Mouse (Mus musculus): ENCODE measurements around the gene Avpi1.
A peak's percentile ranks its signal among the peaks of the same experiment; 100 is the strongest.

Avpi1 gene

GRCm38 (mm10) chr19:42128787-42129508 lies at the start of gene Avpi1:
TSS of gene Avpi1 (minus strand) at chr19:42129059.
- DNase-seq (ENCODE audit: low spot score) = peak; percentile 99

- no peak for DNase-seq (ENCODE audit: low spot score)
Observed at GRCm38 (mm10) chr19:42177461-42177860, 48.6 kb upstream of the Avpi1 start.

GRCm38 (mm10) chr19:42176841-42177240 lies 48.0 kb upstream of the Avpi1 start:
- no peak for DNase-seq (ENCODE audit: low spot score)

GRCm38 (mm10) chr19:42170025-42170969 lies 41.4 kb upstream of the Avpi1 start:
- DNase-seq (ENCODE audit: low spot score) = peak; percentile 87

GRCm38 (mm10) chr19:42169322-42169975 lies 40.6 kb upstream of the Avpi1 start:
- no peak for DNase-seq (ENCODE audit: low spot score)

- DNase-seq (ENCODE audit: low spot score) = no peak
Observed at GRCm38 (mm10) chr19:42167489-42167888, 38.6 kb upstream of the Avpi1 start.

- DNase-seq (ENCODE audit: low spot score) = no peak
Observed at GRCm38 (mm10) chr19:42166766-42167165, 37.9 kb upstream of the Avpi1 start.

GRCm38 (mm10) chr19:42166130-42166529 lies 37.3 kb upstream of the Avpi1 start:
- DNase-seq (ENCODE audit: low spot score) = peak; percentile 49

GRCm38 (mm10) chr19:42164188-42164587 lies 35.3 kb upstream of the Avpi1 start:
- no peak for DNase-seq (ENCODE audit: low spot score)

- no peak for DNase-seq (ENCODE audit: low spot score)
Observed at GRCm38 (mm10) chr19:42163764-42164163, 34.9 kb upstream of the Avpi1 start, which contains the start of gene Zfyve27. TSS of gene Zfyve27 (plus strand) at chr19:42163951.

GRCm38 (mm10) chr19:42158246-42159017 lies 29.6 kb upstream of the Avpi1 start:
- no peak for DNase-seq (ENCODE audit: low spot score)

- no peak for DNase-seq (ENCODE audit: low spot score)
Observed at GRCm38 (mm10) chr19:42157493-42158237, 28.8 kb upstream of the Avpi1 start.

- peak; percentile 64 for DNase-seq (ENCODE audit: low spot score)
Observed at GRCm38 (mm10) chr19:42151990-42152389, 23.1 kb upstream of the Avpi1 start.

- DNase-seq (ENCODE audit: low spot score) = no peak
Observed at GRCm38 (mm10) chr19:42148569-42148860, 19.7 kb upstream of the Avpi1 start.

GRCm38 (mm10) chr19:42147769-42148568 lies 19.1 kb upstream of the Avpi1 start:
- DNase-seq (ENCODE audit: low spot score) = peak; percentile 42

- DNase-seq (ENCODE audit: low spot score) = peak; percentile 80
Observed at GRCm38 (mm10) chr19:42147170-42147768, 18.4 kb upstream of the Avpi1 start, which contains the start of gene Marveld1. TSS of gene Marveld1 (plus strand) at chr19:42147400.

GRCm38 (mm10) chr19:42146276-42147010 lies 17.6 kb upstream of the Avpi1 start:
- DNase-seq (ENCODE audit: low spot score) = no peak

GRCm38 (mm10) chr19:42145731-42146130 lies 16.9 kb upstream of the Avpi1 start:
- DNase-seq (ENCODE audit: low spot score) = no peak

- DNase-seq (ENCODE audit: low spot score) = no peak
Observed at GRCm38 (mm10) chr19:42145210-42145609, 16.4 kb upstream of the Avpi1 start.
